Mouse (Mus musculus) kidney, postnatal 25 days (tissue): Measurements from ENCODE around the gene Tmem246.
"Not testable (repeated sequence)": the region's sequence is repeated elsewhere in the genome, so short reads cannot be mapped to it uniquely, and the experiment has no call there.

Experiments
- DNase-seq, 2 experiments: peaks; one replicate each; pipeline ENCODE4 v3.0.0; 2021; ENCODE audit warnings: mixed read lengths in 2 of 2

Tmem246 gene

DNA sequence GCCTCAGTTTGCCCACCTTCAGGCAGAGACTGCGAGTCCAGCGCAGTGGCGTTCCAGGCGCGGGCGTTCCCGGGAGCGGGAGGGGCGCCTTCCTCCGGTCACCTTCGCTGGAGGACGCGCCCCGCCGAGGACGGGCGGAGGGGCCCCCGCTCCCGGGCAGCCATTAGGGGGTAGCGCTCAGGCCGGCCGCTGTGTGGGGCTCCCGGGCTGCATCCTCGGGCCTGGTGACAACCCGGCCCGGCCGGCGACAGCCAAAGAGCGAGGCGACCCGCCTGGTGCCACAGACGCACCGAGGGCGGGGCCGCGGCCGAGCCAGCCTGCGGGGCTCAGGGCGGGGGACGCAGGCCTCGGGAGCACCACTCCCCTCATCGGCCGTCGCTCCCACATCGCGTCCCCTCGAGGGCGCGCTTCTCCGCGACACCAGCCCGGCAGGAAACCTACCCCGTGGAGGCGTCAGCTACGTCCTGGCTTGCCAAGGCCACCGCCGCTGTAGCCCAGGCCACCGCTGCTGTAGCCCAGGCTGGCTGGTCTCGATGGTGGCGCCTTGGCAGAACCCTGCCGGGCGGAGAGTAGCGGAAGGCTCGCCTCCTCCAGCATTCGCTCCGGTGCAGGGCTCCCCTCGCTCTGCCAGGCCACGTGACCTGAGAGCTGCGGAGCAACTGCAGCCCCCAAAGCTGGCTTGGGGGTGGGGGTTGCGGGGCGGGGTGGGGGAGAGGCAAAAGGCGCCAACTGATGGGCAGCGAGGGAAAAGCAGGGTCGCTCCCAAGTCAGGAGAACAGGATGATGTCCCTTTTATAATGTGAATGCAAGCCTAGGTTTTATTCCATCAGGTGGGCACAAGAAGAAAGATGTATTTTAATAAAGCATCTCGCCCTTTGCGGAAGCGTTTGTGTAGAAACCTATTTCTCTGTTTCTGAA, at the start of gene Tmem246:
Tmem246 (minus strand) TSS at position 694 of the 918 bp plus-strand sequence.
- DNase-seq: peak; percentile 62 to 86

DNA sequence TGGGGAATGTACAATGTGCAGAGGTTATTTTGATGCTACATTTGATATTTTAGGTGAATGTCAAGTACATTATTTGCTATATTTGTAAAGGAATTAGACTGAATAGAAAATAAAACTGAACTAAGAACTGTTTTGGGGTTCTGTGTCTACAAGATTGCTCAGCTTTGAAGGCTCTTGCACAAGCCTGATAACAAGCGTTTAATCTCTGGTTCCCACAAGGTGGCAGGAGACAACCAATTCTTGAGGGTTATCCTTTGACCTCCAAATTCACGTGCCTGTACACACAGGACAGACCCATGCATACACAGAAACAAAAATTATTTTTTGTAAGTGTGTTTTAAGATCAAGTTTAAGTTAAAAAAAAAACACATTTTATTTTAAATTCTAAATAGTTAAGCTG, 42.2 kb upstream of the Tmem246 start:
- DNase-seq: no peak

DNA sequence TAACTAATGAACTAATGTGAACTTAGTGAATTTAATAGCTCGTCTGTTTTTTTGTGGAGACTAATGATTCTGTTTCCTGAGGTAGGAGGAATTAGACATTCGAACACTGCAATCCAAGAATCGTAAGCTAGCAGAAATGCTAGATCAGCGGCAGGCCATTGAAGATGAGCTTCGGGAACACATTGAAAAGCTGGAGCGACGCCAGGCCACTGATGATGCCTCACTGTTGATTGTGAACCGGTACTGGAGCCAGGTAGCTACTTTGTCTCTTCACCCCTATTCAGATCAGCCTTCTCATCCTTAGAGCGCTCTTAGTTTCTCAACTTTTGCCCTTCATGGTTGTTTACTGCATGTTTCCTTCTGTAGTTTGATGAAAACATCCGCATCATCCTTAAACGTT, 40.1 kb upstream of the Tmem246 start:
- peak in 1 of 2 experiments; percentile 10 for DNase-seq

DNA sequence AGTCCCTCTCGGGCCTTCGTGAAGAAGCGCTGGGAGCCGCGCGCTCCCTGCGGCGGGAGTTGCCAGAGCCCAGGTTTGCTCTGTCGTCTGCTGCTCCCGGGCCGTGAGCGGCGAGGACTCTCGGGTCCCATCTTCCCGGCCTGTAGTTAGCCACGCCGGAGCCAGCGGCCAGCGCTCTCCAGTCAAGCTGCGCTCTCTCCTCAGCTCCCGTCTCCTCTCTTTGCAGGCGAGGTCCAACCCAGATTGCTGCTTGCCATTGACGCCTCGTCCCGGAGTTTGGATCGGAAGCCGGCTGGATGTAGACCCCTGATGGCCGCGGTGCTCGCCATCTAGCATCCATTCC, 34.4 kb upstream of the Tmem246 start:
- DNase-seq: no peak

DNA sequence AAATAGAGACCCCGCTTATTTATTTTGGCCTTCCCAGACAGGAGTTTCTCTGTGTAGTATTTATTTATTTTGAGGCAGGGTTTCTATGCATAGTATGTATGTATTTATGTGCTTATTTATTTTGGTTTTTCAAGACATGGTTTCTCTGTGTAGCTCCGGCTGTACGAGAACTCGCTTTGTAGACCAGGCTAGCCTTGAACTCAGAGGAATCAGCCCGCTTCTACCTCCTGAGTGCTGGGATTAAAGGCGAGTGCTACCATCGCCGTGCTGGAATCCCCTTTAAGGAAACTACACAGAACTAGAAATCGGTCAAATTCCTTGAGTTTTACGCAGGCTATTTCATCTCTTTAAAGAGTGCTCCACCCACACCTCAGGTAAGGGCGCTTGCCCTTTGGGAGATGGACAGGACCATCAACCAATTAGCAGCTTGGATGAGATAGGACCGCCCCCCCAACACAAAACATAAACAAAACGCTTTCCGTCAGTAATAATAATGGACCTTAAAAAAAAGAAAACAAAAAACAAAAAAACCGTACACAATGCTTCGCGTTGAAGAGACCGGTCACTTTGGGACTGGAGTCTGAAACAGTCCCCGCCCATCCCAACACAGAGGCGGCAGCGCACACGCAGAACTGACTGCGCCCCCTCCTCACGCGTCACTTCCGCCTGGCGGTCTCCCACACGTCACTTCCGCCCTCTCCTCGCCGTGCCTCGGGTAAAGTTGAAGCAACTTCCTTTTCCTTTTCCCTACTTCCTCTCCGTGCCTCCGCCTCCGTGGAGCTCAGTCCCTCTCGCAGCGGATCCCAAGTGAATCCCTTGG, 33.9 kb upstream of the Tmem246 start, which contains the start of gene Rnf20:
Rnf20 (plus strand) TSS at position 688 of the 820 bp plus-strand sequence.
- DNase-seq: peak; percentile 95 to 97

DNA sequence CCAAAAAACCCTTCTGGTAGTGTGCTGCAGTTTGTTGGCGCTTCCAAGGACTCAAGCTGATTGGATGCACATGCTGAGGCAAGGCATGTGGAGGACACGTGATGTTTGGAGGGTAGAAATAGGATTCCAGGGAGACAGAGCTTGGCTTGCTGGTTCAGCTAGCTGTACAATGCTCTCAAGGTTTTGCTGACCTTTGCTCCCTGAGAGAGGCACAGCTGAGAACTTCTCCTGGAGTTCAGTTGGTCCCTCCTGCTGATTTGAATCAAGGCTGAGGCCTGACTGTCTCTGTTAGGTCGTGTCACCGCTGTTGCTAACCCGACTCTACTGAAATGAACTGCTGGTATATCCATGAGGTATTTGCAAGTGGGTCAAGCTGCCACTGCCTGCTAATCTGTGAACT, 31.3 kb upstream of the Tmem246 start:
- peak; percentile 46 to 67 for DNase-seq

DNA sequence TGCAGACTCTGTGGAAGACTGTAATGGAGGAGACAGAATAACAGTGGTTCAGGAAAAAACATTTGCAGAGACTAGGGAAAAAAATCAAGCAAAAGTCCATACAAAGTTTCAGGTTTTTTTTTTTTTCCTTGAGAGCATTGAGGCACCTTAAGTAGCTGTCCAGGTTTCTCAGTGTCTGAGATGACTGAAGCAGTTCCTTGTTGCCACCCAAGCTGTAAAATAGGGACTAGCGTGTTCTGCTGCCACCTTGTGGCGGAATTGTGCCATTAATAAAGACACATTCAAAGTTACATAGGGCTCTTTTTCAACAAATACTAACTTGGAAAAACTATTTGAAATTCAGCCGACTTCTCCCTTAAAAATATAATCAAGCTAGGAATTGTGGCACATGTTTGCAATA, 29.3 kb upstream of the Tmem246 start:
- DNase-seq: peak; percentile 78 to 90

DNA sequence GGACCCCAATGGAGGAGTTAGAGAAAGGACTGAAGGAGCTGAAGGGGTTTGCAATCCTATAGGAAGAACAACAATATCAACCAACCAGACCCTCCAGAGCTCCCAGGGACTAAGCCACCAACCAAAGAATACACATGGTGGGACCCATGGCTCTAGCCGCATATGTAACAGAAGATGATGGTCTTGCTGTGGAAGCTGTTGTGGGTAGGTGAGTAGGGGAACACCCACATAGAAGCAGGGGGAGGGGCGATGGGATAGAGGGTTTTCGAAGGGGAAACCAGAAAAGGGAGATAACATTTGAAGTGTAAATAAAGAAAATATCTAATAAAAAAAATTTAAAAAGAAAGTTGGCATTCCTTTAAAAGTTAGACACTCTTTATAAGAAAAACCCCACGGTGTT, 27.3 kb upstream of the Tmem246 start:
- DNase-seq: not testable (repeated sequence)

DNA sequence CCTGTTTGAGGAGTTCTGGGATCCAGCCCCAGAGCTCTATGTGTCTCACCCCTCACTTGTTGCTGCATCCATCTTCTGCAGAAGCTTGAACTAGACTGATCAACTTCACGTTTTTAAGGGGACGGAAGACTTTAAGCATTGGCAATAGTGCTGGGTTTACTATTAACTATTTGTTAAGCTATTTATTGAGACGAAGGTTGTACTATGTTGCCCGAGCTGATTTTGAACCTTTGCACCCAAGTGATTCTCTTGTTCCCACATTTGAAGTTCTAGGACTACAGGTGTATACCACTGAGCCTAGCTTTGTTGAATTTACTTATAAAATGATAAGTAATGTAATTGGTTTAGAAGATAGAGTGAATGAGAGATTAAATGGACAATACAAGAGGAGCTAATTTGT, 26.2 kb upstream of the Tmem246 start:
- DNase-seq: no peak

DNA sequence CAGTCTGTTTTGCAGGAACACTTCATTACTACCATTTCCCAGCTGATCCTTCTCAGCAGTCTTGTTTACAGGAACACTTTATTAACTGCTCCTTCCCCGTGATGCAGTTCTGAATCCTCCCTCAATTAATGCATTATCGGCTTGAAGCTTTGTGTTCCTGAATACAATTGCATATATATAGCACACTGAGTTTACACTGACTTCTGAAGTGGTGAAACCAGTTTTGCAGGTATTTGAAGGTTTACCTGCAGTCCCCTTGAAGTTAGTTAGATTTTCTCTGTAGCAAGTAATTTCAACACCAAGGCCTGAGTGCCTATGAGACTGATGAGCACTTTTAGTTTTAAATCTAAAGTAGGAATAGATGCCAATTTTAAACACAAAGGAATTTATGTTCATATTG, 24.6 kb upstream of the Tmem246 start:
- DNase-seq: no peak

DNA sequence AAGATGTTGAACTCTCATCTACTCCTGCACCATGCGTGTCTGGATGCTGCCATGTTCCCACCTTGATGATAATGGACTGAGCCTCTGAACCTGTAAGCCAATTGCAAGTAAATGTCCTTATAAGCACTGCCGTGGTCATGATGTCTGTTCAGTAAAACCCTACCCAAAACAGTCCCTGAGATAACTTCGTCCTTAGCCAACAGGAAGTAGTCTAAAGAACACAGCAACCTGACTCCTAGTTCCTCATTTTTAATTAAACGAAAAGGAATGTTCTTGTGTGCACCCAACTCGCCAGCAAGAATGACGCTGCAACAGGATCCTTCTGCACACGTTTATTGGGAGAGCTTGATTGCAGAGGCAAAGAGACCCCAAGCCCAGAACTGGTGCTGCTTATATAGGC, 22.2 kb upstream of the Tmem246 start:
- not testable (repeated sequence) for DNase-seq

DNA sequence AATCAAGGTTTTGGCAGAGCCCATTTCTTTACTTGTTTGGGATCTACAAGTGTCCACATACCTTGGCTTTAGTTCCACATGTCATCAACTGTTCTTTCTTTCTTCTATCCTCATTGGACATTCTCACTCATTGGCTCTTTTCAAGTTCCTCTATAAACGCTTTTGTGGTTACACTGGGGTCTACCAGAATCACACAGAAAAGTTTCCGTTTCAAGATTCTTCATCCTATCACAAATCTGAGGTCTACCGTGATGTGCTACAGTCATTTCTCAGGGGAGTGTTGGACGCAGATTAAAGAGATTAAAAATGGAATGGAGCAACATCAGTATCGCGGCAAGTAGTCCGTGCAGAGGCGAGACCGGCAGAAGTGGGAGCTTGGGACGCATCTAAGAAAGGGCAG, 19.2 kb upstream of the Tmem246 start:
- DNase-seq: no peak

DNA sequence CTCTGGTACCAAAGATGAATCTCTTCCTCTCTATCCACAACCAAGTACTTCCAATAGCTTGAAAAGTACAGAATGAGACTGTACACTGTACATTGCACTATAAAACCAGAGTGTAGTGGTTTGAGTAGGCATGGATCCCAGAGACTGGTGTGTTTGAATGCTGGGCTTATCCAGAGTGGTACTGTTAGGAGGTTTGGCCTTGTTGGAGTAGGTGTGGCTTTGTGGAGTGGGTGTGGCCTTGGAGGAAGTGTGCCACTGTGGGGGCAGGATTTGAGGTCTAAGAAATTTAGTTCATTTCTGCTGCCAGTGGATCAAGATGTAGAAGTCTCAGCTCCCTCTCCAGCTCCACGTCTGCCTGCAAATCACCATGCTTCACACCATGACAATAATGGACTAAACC, 7.8 kb upstream of the Tmem246 start:
- DNase-seq: no peak

DNA sequence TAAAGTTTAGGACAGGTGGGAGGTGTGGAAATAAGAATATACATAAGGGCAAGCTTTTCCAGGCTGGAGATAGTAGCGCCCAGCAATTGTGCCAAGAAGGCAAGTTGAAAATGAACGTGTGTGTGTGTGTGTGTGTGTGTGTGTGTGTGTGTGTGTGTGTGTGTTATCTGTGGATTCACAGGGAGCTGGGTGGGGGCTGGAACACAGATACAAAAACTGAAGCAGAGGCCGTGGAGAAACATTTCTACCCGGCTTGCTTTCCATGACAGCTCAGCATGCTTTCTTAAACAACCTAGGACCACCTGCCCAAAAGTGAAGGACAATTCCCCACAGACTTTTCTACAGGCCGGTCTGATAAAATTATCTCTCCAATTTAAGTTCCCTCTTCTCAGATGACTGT, 6.9 kb upstream of the Tmem246 start:
- no peak for DNase-seq

DNA sequence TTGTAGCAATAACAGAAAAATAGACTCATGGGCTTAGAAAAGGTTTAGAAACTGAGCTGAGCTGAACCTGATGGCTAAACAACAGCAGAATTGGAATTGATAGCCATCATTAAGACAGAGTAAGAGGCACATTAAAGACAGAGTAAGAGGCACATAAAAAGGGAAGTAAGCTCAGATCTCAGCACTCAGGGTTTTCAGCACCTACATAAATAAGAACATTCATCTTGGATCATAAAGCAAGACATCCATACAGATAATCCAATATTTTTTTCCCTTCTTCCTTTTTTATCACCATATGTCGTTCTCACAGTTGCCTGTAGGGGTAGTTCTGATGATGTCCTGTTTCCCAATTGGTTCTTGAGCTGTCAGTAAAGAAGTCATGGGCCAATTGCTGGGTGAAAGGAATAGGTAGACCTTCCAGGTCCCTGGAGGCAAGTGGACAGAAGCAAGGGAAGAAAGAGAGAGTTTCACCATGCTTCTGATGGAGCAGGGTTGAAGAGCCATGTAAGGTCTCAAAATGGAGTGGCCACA, 6.4 kb upstream of the Tmem246 start:
- no peak for DNase-seq

DNA sequence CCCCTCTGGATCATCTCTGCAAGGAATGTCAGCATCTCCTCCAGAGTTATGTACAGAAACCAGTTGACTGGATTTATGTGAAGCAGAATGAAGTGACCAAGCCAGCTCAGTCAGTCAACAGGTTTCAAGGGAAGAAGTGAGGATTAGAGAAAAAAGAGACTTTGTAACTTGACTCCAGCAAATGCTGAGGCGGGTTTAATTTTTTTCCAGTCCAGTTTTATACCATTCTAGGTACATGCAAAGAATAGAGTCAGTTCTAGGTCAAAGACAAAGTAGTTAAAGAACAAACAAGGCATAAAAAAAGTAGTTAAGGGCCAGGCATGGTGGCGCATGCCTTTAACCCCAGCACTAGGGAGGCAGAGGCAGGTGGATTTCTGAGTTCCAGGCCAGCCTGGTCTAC, 5.5 kb upstream of the Tmem246 start:
- no peak for DNase-seq

DNA sequence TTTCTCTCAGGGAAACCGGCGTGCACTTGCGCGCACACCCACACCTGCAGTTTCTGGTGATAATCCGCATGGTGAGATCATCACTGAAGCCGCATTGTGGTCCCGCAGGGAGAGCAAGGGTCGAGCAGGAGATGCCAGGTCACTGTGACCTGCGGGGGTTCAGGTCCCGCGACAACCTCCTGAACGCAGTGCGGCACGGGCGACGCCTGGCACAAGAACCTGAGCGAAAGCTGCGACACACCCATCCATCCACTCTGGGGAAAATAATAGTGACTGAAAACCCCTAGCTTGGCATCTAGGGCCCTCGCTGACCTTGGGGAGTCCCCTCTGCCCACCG, 862 bp downstream of the Tmem246 start:
- no peak for DNase-seq

DNA sequence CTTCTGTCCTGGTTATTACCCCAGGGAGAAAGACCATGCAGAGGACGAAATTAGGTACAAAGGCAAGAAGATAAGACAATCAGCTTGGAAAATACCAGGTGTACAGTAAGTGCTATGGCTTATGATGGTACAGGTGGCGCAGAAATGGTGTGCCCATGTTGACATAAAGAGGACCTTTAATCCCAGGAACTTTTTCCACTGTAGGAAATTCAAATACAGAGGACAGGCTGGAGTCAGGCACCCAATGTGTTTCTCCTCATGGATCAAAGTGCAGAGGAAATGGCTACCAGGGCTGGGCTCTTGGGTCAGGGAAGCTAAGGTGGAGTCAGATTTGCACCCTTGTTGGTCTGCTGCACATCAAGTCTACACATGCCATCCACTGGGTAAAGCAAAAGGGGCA, 7.5 kb downstream of the Tmem246 start:
- DNase-seq: no peak

DNA sequence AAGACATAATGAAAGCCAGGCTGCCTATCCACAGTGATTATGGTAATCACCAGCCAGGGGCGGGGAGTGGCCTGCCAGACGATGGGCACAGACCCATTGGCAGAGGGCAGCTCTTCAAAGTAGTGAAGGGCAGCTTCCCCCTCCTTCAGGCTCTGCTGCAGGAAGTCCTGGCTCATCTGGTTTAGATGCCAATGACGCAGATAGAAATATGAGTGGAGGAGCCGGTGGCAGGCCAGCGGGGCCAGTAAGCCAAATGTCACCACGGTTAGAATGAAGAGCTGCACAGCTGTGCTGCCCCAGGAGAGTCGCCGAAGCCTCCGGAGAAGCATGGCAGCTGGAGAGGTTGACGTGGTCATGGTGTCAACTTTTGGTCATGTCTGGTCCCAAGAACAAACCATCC, 10.9 kb downstream of the Tmem246 start:
- DNase-seq: no peak

DNA sequence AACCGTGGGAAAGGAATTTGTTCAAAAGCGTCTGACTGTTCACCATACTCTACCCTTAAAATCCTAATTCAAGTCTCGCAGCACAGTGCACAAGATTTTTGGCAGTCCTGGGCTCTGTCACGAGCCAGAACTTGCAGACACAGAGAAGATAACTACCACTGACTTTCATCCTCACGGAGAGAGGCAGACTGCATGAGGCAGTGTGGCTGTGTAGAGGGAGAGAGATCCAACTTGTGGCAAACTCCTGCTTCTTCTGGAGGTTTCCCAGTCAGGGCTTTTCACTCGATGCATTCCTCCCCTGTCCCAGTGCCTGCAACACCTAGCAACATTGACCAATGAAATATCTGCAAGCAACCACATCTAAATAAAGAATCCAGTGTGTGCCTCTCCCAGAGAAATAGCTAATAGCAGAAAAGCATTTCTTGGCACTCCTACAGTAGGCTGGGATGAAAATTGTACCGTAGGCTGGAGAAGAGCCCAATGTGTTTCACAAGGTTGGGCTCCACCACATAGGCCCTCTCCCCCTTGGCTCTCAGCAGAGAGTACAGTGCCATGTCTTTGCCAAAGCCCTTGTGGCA, 12.1 kb downstream of the Tmem246 start:
- no peak for DNase-seq

DNA sequence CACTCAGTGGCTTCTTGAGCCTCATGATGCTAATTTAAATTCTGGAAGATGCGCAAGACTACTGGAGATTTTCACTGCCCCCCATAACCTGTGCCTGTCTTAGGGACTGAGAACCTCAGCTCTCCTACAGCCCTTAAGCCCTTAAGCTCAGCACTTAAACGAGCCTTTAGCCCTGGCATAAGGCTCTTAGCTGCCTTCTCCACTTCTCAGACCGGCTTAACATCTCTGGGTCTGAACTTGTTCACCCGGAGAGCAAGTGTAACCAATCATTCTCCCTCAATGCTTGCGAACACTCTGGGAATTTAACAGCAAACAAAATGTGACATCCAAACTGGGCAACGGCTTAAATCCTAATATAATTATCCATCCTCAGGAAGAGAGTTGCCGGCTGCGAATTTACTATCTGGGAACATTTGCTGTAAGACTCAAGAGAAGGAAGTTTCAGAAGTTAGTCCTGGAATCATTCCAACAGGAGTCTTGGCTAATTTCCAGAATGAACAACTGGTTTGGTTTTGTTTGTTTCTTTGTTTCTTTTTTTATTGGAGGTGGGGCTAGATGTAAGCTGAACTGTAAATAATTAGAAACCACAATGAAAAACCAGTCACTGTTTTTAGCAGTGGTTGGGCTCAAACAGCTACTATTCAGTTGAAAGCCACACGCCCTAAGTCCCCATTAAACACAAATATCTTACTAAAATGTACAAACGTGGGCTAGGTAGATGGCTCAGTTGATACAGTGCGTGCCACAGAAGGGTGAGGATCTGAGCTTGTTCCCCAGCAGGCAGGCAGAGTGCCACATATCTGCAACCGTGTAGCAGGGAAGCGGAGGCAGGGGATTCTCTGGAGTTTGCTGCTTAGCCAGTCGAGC, 13.5 kb downstream of the Tmem246 start:
- no peak for DNase-seq

DNA sequence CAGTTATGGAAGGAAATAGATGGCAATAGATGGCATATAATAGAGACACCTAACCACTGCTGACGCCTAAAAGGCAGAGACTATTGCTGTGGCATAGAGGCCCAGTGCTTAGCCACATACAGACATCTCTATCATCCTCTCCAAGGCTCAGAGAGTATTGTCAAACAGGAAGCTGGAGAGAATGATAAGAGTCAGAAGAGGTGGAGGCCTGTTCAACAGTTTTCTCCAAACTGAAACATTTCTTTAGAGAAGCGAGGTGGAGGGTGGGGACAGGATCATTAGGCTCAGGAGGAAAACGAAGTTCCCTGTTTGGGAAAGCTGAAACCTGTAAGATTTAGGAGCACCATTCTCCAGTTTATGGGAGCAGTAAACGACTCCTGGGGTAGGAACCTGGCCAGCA, 16.4 kb downstream of the Tmem246 start:
- DNase-seq: no peak
